Mouse (Mus musculus): ENCODE data around the gene Mpp3. TPM values are rescaled to one million over a fixed set of nuclear protein-coding genes. Genes with fewer than 3 reads are reported as not detected.

Gene Mpp3
- polyA plus RNA-seq (2014; fragmentation: Illumina TruSeq; extraction: RNeasy Lipid Tissue Mini Kit (QIAGEN cat#74804)), result 1.6 TPM

DNA sequence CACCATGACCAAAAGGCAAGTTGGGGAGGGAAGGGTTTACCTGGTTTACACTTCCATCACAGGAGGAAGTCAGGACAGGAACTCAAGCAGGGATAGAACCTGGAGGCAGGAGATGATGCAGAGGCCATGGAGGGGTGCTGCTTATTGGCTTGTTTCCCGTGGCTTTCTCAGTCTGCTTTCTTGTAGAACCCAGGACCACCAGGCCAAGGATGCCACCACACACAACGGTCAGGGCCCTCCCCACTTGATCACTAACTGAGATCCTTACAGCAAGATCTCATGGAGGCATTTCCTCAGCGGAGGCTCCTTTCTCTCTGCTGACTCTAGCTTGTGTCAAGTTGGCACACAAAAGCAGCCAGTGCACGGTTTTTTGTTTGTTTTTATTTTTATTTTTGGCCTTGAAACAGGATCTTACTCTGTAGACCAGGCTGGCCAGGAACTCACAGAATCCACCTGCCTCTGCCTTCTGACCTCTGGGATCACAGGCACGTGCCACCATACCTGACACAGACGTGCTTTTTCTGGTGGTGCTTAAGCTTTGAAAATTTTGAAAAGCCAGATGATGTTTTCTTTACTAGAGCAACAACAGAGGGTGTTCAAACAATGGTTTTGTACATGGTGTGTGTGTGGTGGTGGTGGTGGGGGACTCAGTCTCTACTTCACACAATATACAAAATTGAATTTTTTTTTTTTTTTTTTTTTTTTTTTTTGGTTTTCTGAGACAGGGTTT lies at the start of gene Mpp3:
Gene Mpp3, minus strand, starts transcription at position 375 of the 730 bp plus-strand sequence.

GRCm38 (mm10) chr11:102041350-102041949 lies 13.2 kb upstream of the Mpp3 start, which contains the start of gene Cd300lg:
Gene Cd300lg (plus strand): TSS chr11:102041509.

GRCm38 (mm10) chr11:101986913-101987312 lies 41.3 kb downstream of the Mpp3 start, which contains the start of gene Dusp3:
Gene Dusp3 (minus strand): TSS chr11:101987013.

DNA sequence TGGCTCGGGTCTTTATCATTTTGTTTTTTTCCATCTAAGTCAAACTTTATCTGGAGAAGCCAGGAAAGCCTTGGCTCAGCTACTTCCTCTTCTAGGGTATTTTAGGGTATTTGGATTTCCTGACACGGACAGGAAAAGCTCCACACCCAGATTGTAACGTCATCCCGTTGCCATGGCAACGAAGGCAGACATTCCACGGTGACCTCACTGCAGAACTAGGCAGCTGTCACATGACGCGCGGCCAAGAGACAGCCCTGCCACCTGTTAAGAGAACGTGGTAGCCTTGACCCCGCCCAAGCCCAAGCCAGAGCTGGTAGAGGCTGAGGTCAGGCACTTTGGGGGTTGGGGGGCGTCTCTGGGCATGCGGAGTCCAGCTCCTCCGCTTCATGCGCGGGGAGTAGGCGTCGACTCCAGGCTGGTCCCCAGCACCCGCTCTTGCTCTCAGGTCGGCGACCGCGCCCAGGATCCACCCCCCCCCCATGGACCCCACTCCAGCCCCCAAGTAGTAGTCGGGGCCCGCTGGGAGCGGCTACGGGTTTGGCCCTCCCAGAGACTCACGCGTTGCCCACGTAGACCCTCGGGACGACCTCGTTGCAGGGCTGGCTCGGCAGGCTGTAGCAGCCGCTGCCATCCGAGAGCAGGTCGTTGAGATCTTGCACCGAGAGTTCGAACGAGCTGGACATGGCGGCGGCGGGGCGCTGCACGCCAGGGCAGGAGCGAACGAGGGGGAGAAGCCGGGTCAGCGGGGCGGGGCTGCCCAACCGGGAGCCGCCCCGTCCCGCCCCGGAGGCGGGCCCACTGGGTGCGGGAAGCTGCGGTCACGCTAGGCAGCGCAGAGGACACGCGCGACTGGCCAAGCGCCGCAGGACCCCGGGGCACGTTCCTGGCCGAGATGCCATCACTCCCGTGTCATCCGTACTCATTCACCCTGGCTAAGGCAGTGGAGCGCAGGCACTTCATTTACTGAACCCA lies 43.9 kb downstream of the Mpp3 start, which contains the start of gene Cfap97d1:
Gene Cfap97d1, plus strand, starts transcription at position 226 of the 972 bp plus-strand sequence.

DNA sequence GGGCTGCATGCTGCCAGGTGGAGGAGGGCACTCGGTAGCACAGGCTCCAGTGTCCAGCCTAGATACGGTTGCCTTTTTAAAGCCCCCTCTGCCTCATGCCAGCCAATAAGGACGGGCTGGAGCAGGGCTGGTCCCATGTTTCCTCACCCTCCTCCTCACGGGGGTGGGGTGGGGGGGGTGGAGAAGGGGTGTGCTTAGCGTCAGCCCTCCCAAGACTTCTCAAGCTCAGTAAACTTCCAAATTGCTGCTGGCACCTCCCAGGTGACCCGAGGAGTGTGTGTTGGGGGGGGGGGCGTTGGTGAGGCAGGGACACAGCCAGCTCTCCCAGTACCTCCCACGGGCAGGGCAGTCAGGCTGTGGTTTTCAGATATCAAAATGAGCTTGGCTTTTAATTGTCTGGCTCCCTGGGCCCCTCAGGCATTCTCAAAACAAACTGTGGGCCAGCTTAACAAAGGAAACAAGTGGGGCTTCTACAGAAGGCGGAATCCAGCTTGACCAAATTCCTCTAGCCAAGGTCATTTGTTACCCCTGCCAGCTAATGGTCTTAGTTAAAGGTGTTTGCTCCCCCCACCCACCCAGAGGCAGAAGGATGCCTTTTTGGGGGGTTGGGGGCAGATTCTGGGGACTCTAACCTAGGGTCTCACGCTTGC lies 61.2 kb downstream of the Mpp3 start, which contains the start of gene Sost:
Gene Sost, minus strand, starts transcription at position 51 of the 650 bp plus-strand sequence.

Other genes with a start within 250 kb of the Mpp3 start
- gene Etv4, start 243.1 kb downstream of the Mpp3 start, polyA plus RNA-seq (2014; fragmentation: Illumina TruSeq; extraction: RNeasy Lipid Tissue Mini Kit (QIAGEN cat#74804)), result not detected
- 2.3 TPM for gene Meox1, start 134.1 kb downstream of the Mpp3 start, polyA plus RNA-seq (2014; fragmentation: Illumina TruSeq; extraction: RNeasy Lipid Tissue Mini Kit (QIAGEN cat#74804))
- gene Sost, start 61.4 kb downstream of the Mpp3 start, polyA plus RNA-seq (2014; fragmentation: Illumina TruSeq; extraction: RNeasy Lipid Tissue Mini Kit (QIAGEN cat#74804)), result not detected
- not detected for gene Cfap97d1, start 44.2 kb downstream of the Mpp3 start, polyA plus RNA-seq (2014; fragmentation: Illumina TruSeq; extraction: RNeasy Lipid Tissue Mini Kit (QIAGEN cat#74804))
- 22.0 TPM for gene Dusp3, start 41.4 kb downstream of the Mpp3 start, polyA plus RNA-seq (2014; fragmentation: Illumina TruSeq; extraction: RNeasy Lipid Tissue Mini Kit (QIAGEN cat#74804))
- gene Cd300lg, start 13.0 kb upstream of the Mpp3 start, polyA plus RNA-seq (2014; fragmentation: Illumina TruSeq; extraction: RNeasy Lipid Tissue Mini Kit (QIAGEN cat#74804)), result 5.4 TPM
- gene Mpp2, start 60.1 kb upstream of the Mpp3 start, polyA plus RNA-seq (2014; fragmentation: Illumina TruSeq; extraction: RNeasy Lipid Tissue Mini Kit (QIAGEN cat#74804)), result 0.63 TPM
- not detected for gene Ppy, start 72.9 kb upstream of the Mpp3 start, polyA plus RNA-seq (2014; fragmentation: Illumina TruSeq; extraction: RNeasy Lipid Tissue Mini Kit (QIAGEN cat#74804))
- not detected for gene Pyy, start 79.4 kb upstream of the Mpp3 start, polyA plus RNA-seq (2014; fragmentation: Illumina TruSeq; extraction: RNeasy Lipid Tissue Mini Kit (QIAGEN cat#74804))
- gene Nags, start 117.1 kb upstream of the Mpp3 start, polyA plus RNA-seq (2014; fragmentation: Illumina TruSeq; extraction: RNeasy Lipid Tissue Mini Kit (QIAGEN cat#74804)), result not detected
- 6.0 TPM for gene Tmem101, start 127.9 kb upstream of the Mpp3 start, polyA plus RNA-seq (2014; fragmentation: Illumina TruSeq; extraction: RNeasy Lipid Tissue Mini Kit (QIAGEN cat#74804))
- gene Lsm12, start 156.8 kb upstream of the Mpp3 start, polyA plus RNA-seq (2014; fragmentation: Illumina TruSeq; extraction: RNeasy Lipid Tissue Mini Kit (QIAGEN cat#74804)), result 73.6 TPM
- 0.71 TPM for gene G6pc3, start 161.2 kb upstream of the Mpp3 start, polyA plus RNA-seq (2014; fragmentation: Illumina TruSeq; extraction: RNeasy Lipid Tissue Mini Kit (QIAGEN cat#74804))
- 1.00 TPM for gene Hdac5, start 201.7 kb upstream of the Mpp3 start, polyA plus RNA-seq (2014; fragmentation: Illumina TruSeq; extraction: RNeasy Lipid Tissue Mini Kit (QIAGEN cat#74804))
- gene BC030867, start 220.4 kb upstream of the Mpp3 start, polyA plus RNA-seq (2014; fragmentation: Illumina TruSeq; extraction: RNeasy Lipid Tissue Mini Kit (QIAGEN cat#74804)), result not detected
- not detected for gene Asb16, start 240.3 kb upstream of the Mpp3 start, polyA plus RNA-seq (2014; fragmentation: Illumina TruSeq; extraction: RNeasy Lipid Tissue Mini Kit (QIAGEN cat#74804))

Data from ovary, adult 10 weeks (tissue).